Mouse (Mus musculus): ENCODE measurements around the gene Casd1. TPM values are rescaled to one million over a fixed set of nuclear protein-coding genes. Genes with fewer than 3 reads are reported as not detected.

Casd1 gene
- polyA plus RNA-seq, 1 experiment = 6.8 TPM

- no peak overlapping the region for H3ac ChIP-seq (ENCODE audit: control insufficient read depth, insufficient read length)
- TF ChIP-seq TCF12 (IDR thresholded peaks at IDR 0.05; ENCODE audit: insufficient read depth, poor library complexity, severe bottlenecking) (no peak), SRF (IDR thresholded peaks at IDR 0.05; ENCODE audit: control insufficient read depth, insufficient read length, low read depth) (no peak), TCF3 (IDR thresholded peaks at IDR 0.05; ENCODE audit: insufficient read length, low read depth) (no peak), E2F4 (IDR thresholded peaks at IDR 0.05; ENCODE audit: insufficient read depth) (no peak), POLR2A (IDR thresholded peaks at IDR 0.05; ENCODE audit: insufficient read length, low read depth) (no peak), MAX (IDR thresholded peaks at IDR 0.05; ENCODE audit: low read depth) (no peak), MYOG (IDR thresholded peaks at IDR 0.05; ENCODE audit: control insufficient read depth in 1 of 3, insufficient read depth in 1 of 3, insufficient read length in 2 of 3, low read depth in 2 of 3) (no peak), POLR2AphosphoS2 (IDR thresholded peaks at IDR 0.05; ENCODE audit: insufficient read length, low read depth) (no peak), REST (IDR thresholded peaks at IDR 0.05; ENCODE audit: insufficient read depth, insufficient read length) (no peak), MYOD1 (IDR thresholded peaks at IDR 0.05; ENCODE audit: control insufficient read depth in 1 of 3, insufficient read length in 2 of 3, low read depth in 2 of 3) (no peak), CEBPB (IDR thresholded peaks at IDR 0.05; ENCODE audit: insufficient read depth, poor library complexity, severe bottlenecking) (no peak)
- H3K4me2 ChIP-seq (ENCODE audit: low read depth) = no peak overlapping the region
- no peak overlapping the region for H3K4me3 ChIP-seq
- H3K79me2 ChIP-seq (ENCODE audit: control insufficient read depth, insufficient read depth) = no peaks in the 10 kb centered on the region
- no peaks in the 10 kb centered on the region for H3K27me3 ChIP-seq (ENCODE audit: control insufficient read depth, insufficient read depth, insufficient read length)
- peaks cover 5% of the 10 kb centered on the region for H3K36me3 ChIP-seq (ENCODE audit: control insufficient read depth, insufficient read depth)
Observed at GRCm38 (mm10) chr6:4617911-4618310, 17.3 kb downstream of the Casd1 start.

- Histone ChIP-seq H3K27me3 (ENCODE audit: control insufficient read depth, insufficient read depth, insufficient read length) (no peaks in the 10 kb centered on the region), H3K4me2 (ENCODE audit: low read depth) (no peak overlapping the region), H3ac (ENCODE audit: control insufficient read depth, insufficient read length) (no peak overlapping the region), H3K4me3 (no peak overlapping the region), H3K79me2 (ENCODE audit: control insufficient read depth, insufficient read depth) (no peaks in the 10 kb centered on the region), H3K36me3 (ENCODE audit: control insufficient read depth, insufficient read depth) (no peaks in the 10 kb centered on the region)
- TF ChIP-seq E2F4 (IDR thresholded peaks at IDR 0.05; ENCODE audit: insufficient read depth) (no peak), SRF (IDR thresholded peaks at IDR 0.05; ENCODE audit: control insufficient read depth, insufficient read length, low read depth) (no peak), CEBPB (IDR thresholded peaks at IDR 0.05; ENCODE audit: insufficient read depth, poor library complexity, severe bottlenecking) (no peak), POLR2A (IDR thresholded peaks at IDR 0.05; ENCODE audit: insufficient read length, low read depth) (no peak), TCF12 (IDR thresholded peaks at IDR 0.05; ENCODE audit: insufficient read depth, poor library complexity, severe bottlenecking) (no peak), MYOG (IDR thresholded peaks at IDR 0.05; ENCODE audit: control insufficient read depth in 1 of 3, insufficient read depth in 1 of 3, insufficient read length in 2 of 3, low read depth in 2 of 3) (no peak), REST (IDR thresholded peaks at IDR 0.05; ENCODE audit: insufficient read depth, insufficient read length) (no peak), TCF3 (IDR thresholded peaks at IDR 0.05; ENCODE audit: insufficient read length, low read depth) (no peak), MYOD1 (IDR thresholded peaks at IDR 0.05; ENCODE audit: control insufficient read depth in 1 of 3, insufficient read length in 2 of 3, low read depth in 2 of 3) (no peak)
Observed at GRCm38 (mm10) chr6:4631464-4631863, 30.8 kb downstream of the Casd1 start.

GRCm38 (mm10) chr6:4633189-4633588 is 32.5 kb downstream of the Casd1 start:
- TF ChIP-seq SRF (IDR thresholded peaks at IDR 0.05; ENCODE audit: control insufficient read depth, insufficient read length, low read depth) (no peak), MYOG (IDR thresholded peaks at IDR 0.05; ENCODE audit: control insufficient read depth in 1 of 3, insufficient read depth in 1 of 3, insufficient read length in 2 of 3, low read depth in 2 of 3) (no peak), MYOD1 (IDR thresholded peaks at IDR 0.05; ENCODE audit: control insufficient read depth in 1 of 3, insufficient read length in 2 of 3, low read depth in 2 of 3) (no peak), TCF3 (IDR thresholded peaks at IDR 0.05; ENCODE audit: insufficient read length, low read depth) (no peak), POLR2A (IDR thresholded peaks at IDR 0.05; ENCODE audit: insufficient read length, low read depth) (no peak), TCF12 (IDR thresholded peaks at IDR 0.05; ENCODE audit: insufficient read depth, poor library complexity, severe bottlenecking) (no peak), CEBPB (IDR thresholded peaks at IDR 0.05; ENCODE audit: insufficient read depth, poor library complexity, severe bottlenecking) (no peak), MAX (IDR thresholded peaks at IDR 0.05; ENCODE audit: low read depth) (no peak), REST (IDR thresholded peaks at IDR 0.05; ENCODE audit: insufficient read depth, insufficient read length) (no peak), USF1 (IDR thresholded peaks at IDR 0.05; ENCODE audit: low read depth) (no peak), E2F4 (IDR thresholded peaks at IDR 0.05; ENCODE audit: insufficient read depth) (no peak), POLR2AphosphoS2 (IDR thresholded peaks at IDR 0.05; ENCODE audit: insufficient read length, low read depth) (no peak)
- no peaks in the 10 kb centered on the region for H3K79me2 ChIP-seq (ENCODE audit: control insufficient read depth, insufficient read depth)
- no peaks in the 10 kb centered on the region for H3K27me3 ChIP-seq (ENCODE audit: control insufficient read depth, insufficient read depth, insufficient read length)
- no peaks in the 10 kb centered on the region for H3K36me3 ChIP-seq (ENCODE audit: control insufficient read depth, insufficient read depth)
- no peak overlapping the region for H3K4me2 ChIP-seq (ENCODE audit: low read depth)
- no peak overlapping the region for H3ac ChIP-seq (ENCODE audit: control insufficient read depth, insufficient read length)
- H3K4me3 ChIP-seq = no peak overlapping the region

DNA sequence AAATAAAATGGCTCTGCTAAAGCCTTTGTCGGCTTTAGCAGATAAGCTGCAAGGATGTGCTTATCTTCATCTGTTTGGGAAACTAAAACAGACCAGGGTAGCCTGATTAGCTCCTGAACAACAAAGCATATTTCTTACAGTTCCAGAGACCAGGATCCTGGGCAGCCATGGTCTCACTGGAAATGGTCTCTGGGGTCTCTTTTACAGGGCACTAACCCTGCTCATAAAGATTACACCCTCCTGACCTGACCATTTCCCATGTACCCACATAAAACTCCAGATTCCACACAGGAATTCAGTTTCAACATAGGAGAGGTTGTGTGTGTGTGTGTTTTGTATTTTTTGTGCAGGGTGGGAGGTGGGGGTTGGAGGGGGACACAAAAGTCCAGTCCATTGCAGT is 34.2 kb downstream of the Casd1 start:
- H3K36me3 ChIP-seq (ENCODE audit: control insufficient read depth, insufficient read depth) = peaks cover 5% of the 10 kb centered on the region

GRCm38 (mm10) chr6:4642068-4642467 is 41.4 kb downstream of the Casd1 start:
- H3K27me3 ChIP-seq (ENCODE audit: control insufficient read depth, insufficient read depth, insufficient read length) = no peaks in the 10 kb centered on the region
- no peaks in the 10 kb centered on the region for H3K79me2 ChIP-seq (ENCODE audit: control insufficient read depth, insufficient read depth)
- H3K4me3 ChIP-seq = no peak overlapping the region
- TF ChIP-seq TCF3 (IDR thresholded peaks at IDR 0.05; ENCODE audit: insufficient read length, low read depth) = no peak
- TF ChIP-seq MYOD1 (IDR thresholded peaks at IDR 0.05; ENCODE audit: control insufficient read depth in 1 of 3, insufficient read length in 2 of 3, low read depth in 2 of 3) = no peak
- no peak for TF ChIP-seq POLR2A (IDR thresholded peaks at IDR 0.05; ENCODE audit: insufficient read length, low read depth)
- TF ChIP-seq CEBPB (IDR thresholded peaks at IDR 0.05; ENCODE audit: insufficient read depth, poor library complexity, severe bottlenecking) = no peak
- no peak for TF ChIP-seq E2F4 (IDR thresholded peaks at IDR 0.05; ENCODE audit: insufficient read depth)
- TF ChIP-seq SRF (IDR thresholded peaks at IDR 0.05; ENCODE audit: control insufficient read depth, insufficient read length, low read depth) = no peak
- TF ChIP-seq TCF12 (IDR thresholded peaks at IDR 0.05; ENCODE audit: insufficient read depth, poor library complexity, severe bottlenecking) = no peak
- no peak for TF ChIP-seq MAX (IDR thresholded peaks at IDR 0.05; ENCODE audit: low read depth)
- no peak for TF ChIP-seq USF1 (IDR thresholded peaks at IDR 0.05; ENCODE audit: low read depth)
- TF ChIP-seq MYOG (IDR thresholded peaks at IDR 0.05; ENCODE audit: control insufficient read depth in 1 of 3, insufficient read depth in 1 of 3, insufficient read length in 2 of 3, low read depth in 2 of 3) = no peak
- no peak for TF ChIP-seq POLR2AphosphoS2 (IDR thresholded peaks at IDR 0.05; ENCODE audit: insufficient read length, low read depth)
- peaks cover 15% of the 10 kb centered on the region for H3K36me3 ChIP-seq (ENCODE audit: control insufficient read depth, insufficient read depth)
- H3K4me2 ChIP-seq (ENCODE audit: low read depth) = no peak overlapping the region
- H3ac ChIP-seq (ENCODE audit: control insufficient read depth, insufficient read length) = no peak overlapping the region

More for the DNA sequence above, 34.2 kb downstream of the Casd1 start:
- no peak for TF ChIP-seq SRF (IDR thresholded peaks at IDR 0.05; ENCODE audit: control insufficient read depth, insufficient read length, low read depth)
- TF ChIP-seq CEBPB (IDR thresholded peaks at IDR 0.05; ENCODE audit: insufficient read depth, poor library complexity, severe bottlenecking) = no peak
- TF ChIP-seq REST (IDR thresholded peaks at IDR 0.05; ENCODE audit: insufficient read depth, insufficient read length) = no peak
- Histone ChIP-seq H3K4me2 (ENCODE audit: low read depth) (no peak overlapping the region), H3K4me3 (no peak overlapping the region), H3K27me3 (ENCODE audit: control insufficient read depth, insufficient read depth, insufficient read length) (no peaks in the 10 kb centered on the region), H3K79me2 (ENCODE audit: control insufficient read depth, insufficient read depth) (no peaks in the 10 kb centered on the region), H3ac (ENCODE audit: control insufficient read depth, insufficient read length) (no peak overlapping the region)
